Mouse (Mus musculus) midbrain, embryonic 11.5 days (tissue): ENCODE measurements around the gene Hpca. TPM values are rescaled to one million over a fixed set of nuclear protein-coding genes. Genes with fewer than 3 reads are reported as not detected.

Source experiments
- ATAC-seq: fragments of 200-750 bp; cut with Nextera tagmentation; 2 replicates; pipeline ENCODE4 v1.8.0; 2017; ENCODE audit warnings: moderate TSS enrichment, moderate library complexity; ENCODE audit not compliant: low FRiP score
- DNase-seq: peaks from one replicate; pipeline ENCODE4 v3.0.0; 2015; ENCODE audit warnings: low spot score; ENCODE audit errors: missing footprints
- H3K27ac ChIP-seq: fragments of 300-500 bp; sonication (generic); 2 replicates; pipeline ENCODE4 v1.5.1; 2014; ENCODE audit warnings: low read depth, low read length
- H3K27me3 ChIP-seq: fragments of 300-500 bp; sonication (generic); 2 replicates; pipeline ENCODE4 v1.6.1; 2014; ENCODE audit warnings: mild to moderate bottlenecking, low read length, moderate library complexity, mixed read lengths; ENCODE audit not compliant: control insufficient read depth, insufficient read depth
- H3K36me3 ChIP-seq: fragments of 300-500 bp; sonication (generic); 2 replicates; pipeline ENCODE4 v1.6.1; 2014; ENCODE audit warnings: mild to moderate bottlenecking, low read length, moderate library complexity, mixed read lengths; ENCODE audit not compliant: control insufficient read depth, insufficient read depth
- H3K4me1 ChIP-seq: fragments of 300-500 bp; sonication (generic); 2 replicates; pipeline ENCODE4 v1.6.1; 2014; ENCODE audit warnings: low read length; ENCODE audit not compliant: control insufficient read depth, insufficient read depth
- H3K4me2 ChIP-seq: fragments of 300-500 bp; sonication (generic); 2 replicates; pipeline ENCODE4 v1.6.1; 2014; ENCODE audit warnings: mild to moderate bottlenecking, moderate library complexity
- H3K4me3 ChIP-seq: fragments of 300-500 bp; sonication (generic); 2 replicates; pipeline ENCODE4 v1.5.1; 2014; ENCODE audit warnings: low read depth, low read length
- H3K9ac ChIP-seq: fragments of 300-500 bp; sonication (generic); 2 replicates; pipeline ENCODE4 v1.6.1; 2014; ENCODE audit warnings: low read length
- H3K9me3 ChIP-seq: fragments of 300-500 bp; sonication (generic); 2 replicates; pipeline ENCODE4 v1.6.1; 2016; ENCODE audit warnings: low read length; ENCODE audit not compliant: control insufficient read depth
- WGBS: fragments of 180-500 bp; shearing (Covaris S2); extraction: QIAGEN DNeasy Blood & Tissue Kit; methylation state at CpG from one replicate; pipeline ENCODE4 v1.1.7; 2014; 5-methylcytosine and 5-hydroxymethylcytosine counted together
- polyA plus RNA-seq: library from polyadenylated mRNA; unstranded; fragments of >200 nt; fragmentation: Nextera tagmentation; extraction: Ambion mirVana; gene quantifications from 2 replicates; pipeline ENCODE4 v1.2.1, GENCODE M21; 2014

Gene Hpca
- polyA plus RNA-seq, result 2.0 and 2.3 TPM in 2 replicates

DNA sequence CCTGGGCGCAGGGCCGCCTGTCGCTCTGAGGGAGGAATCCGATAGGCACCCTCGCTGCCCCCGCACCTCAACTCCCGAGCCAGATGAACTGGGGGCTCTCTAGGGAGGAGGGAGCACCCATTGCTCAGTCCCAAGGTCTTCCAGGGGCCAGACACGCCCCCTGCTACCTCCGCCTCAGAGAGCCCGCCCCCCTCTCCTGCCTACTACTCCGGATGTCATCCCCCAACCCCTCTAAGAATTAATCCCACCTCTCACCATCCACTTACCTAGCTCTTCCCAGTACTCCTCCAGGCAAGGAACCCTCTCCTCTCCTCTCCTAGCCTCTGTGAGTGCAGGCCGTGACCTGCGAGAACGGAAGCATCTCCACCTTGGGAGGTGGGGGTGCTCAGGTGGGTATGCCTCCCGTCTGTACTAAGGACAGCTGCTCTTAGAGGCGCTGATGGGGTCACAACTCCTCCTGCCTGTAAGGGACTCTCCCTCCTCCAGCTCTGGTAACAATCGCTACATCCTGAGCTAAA, at the start of gene Hpca:
Gene Hpca (minus strand): TSS at position 468 of the 518 bp plus-strand sequence.
- no peak within 1 kb of the TSS for H3K27ac ChIP-seq
- peak within 1 kb of the TSS; percentile 51 for H3K9ac ChIP-seq
- ATAC-seq, result peak; percentile 20
- no peaks in the 10 kb centered on the region for H3K9me3 ChIP-seq
- peaks cover 16% of the 10 kb centered on the region for H3K4me1 ChIP-seq
- no peak for DNase-seq
- H3K4me3 ChIP-seq, result peak within 1 kb of the TSS; percentile 36
- 4% methylated on average over 17 of the region's 17 CpGs for WGBS
- H3K36me3 ChIP-seq, result no peaks in the 10 kb centered on the region
- H3K27me3 ChIP-seq, result peaks cover 31% of the 10 kb centered on the region
- H3K4me2 ChIP-seq, result peak within 1 kb of the TSS; percentile 74

- H3K36me3 ChIP-seq, result no peaks in the 10 kb centered on the region
- no peak overlapping the region for H3K4me3 ChIP-seq
- 92% methylated on average over 3 of the region's 4 CpGs for WGBS
- H3K9me3 ChIP-seq, result no peaks in the 10 kb centered on the region
- H3K27me3 ChIP-seq, result no peaks in the 10 kb centered on the region
- no peak overlapping the region for H3K27ac ChIP-seq
- no peak for DNase-seq
- no peaks in the 10 kb centered on the region for H3K4me1 ChIP-seq
- no peak overlapping the region for H3K4me2 ChIP-seq
- H3K9ac ChIP-seq, result no peak overlapping the region
- no peak for ATAC-seq
These were observed 39.9 kb upstream of the Hpca start for GRCm38 (mm10) chr4:129161581-129162255.

DNA sequence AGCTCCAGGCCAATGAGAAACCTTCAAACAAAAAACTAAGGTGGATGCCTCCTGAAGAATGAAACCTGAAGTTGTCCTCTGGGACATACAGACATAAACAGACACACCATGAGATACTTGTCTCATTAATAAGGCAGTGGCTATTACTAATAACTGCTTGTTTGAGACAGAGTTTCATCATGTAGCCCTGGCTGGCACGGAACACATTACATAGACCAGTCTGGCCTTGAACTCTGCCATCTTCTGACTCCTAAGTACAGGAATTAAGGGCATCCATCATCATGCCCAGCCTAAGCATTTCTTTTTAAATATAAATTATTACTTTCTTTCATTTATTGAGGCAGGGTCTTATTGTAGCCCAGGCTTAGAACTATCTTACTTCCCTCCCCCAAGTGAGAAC, 39.2 kb upstream of the Hpca start:
- H3K4me1 ChIP-seq, result no peaks in the 10 kb centered on the region

DNA sequence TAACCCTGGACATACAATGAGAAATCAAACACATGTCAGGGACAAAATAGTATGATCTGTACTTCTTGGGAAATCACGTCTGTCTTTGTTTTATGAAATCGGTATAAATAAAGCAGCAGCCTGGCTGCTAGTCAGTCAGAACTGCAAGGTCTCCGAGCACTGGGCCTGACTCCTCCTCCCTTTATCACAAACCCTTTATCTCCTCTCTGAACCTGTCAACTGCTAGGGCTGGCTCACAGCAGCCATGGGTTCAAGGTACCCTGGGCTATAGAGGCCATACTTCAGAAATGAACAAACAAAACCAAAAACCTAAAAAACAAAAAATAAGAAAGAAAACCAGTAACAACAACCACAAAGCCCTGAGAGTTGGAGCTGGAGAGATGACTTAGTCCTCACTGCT, 36.7 kb upstream of the Hpca start:
- H3K36me3 ChIP-seq, result peaks cover 2% of the 10 kb centered on the region; the same call in 1 of the 2 replicates
- no peak for ATAC-seq
- H3K27ac ChIP-seq, result no peak overlapping the region

More for the DNA sequence above, 39.2 kb upstream of the Hpca start:
- H3K9me3 ChIP-seq, result no peaks in the 10 kb centered on the region
- DNase-seq (no peak), ATAC-seq (no peak)
- H3K4me2 ChIP-seq, result no peak overlapping the region
- no peak overlapping the region for H3K4me3 ChIP-seq
- no peaks in the 10 kb centered on the region for H3K27me3 ChIP-seq
- H3K36me3 ChIP-seq, result no peaks in the 10 kb centered on the region
- H3K27ac ChIP-seq, result no peak overlapping the region
- WGBS, result 98% methylated on average over 1 of the region's 1 CpGs
- H3K9ac ChIP-seq, result no peak overlapping the region

DNA sequence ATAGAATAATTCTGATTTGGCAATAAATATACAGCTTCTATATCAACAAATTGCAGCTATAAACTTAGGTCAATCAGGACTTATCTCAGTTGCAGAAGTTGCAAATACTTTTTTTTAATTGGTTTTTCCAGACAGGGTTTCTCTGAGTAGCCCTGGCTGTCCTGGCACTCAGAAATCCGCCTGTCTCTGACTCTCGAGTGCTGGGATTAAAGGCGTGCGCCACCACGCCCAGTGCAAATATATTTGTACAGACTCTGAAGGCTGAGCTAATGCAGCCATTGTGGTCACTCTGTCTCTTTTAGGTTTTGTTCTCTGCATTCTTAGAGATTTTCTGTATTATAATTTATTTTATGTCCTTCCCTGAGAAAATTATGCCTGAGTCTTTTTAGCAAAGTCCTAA, 35.7 kb upstream of the Hpca start:
- peaks cover 2% of the 10 kb centered on the region; the same call in 1 of the 2 replicates for H3K36me3 ChIP-seq

More for the DNA sequence above, 36.7 kb upstream of the Hpca start:
- peak; percentile 26 for DNase-seq
- Histone ChIP-seq H3K9ac (no peak overlapping the region), H3K4me2 (no peak overlapping the region), H3K9me3 (no peaks in the 10 kb centered on the region), H3K4me1 (no peaks in the 10 kb centered on the region), H3K27me3 (no peaks in the 10 kb centered on the region), H3K4me3 (no peak overlapping the region)
- WGBS, result 79% methylated on average over 3 of the region's 3 CpGs

GRCm38 (mm10) chr4:129151276-129151811, 29.5 kb upstream of the Hpca start:
- H3K9ac ChIP-seq, result no peak overlapping the region
- H3K4me2 ChIP-seq, result no peak overlapping the region
- ATAC-seq, result no peak
- no peak overlapping the region for H3K27ac ChIP-seq
- DNase-seq, result peak; percentile 37
- no peaks in the 10 kb centered on the region for H3K9me3 ChIP-seq
- no peak overlapping the region for H3K4me3 ChIP-seq
- H3K27me3 ChIP-seq, result no peaks in the 10 kb centered on the region
- 96% methylated on average over 4 of the region's 4 CpGs for WGBS
- peaks cover 2% of the 10 kb centered on the region; the same call in 1 of the 2 replicates for H3K36me3 ChIP-seq
- H3K4me1 ChIP-seq, result no peaks in the 10 kb centered on the region

More for the DNA sequence above, 35.7 kb upstream of the Hpca start:
- peak; percentile 33 for DNase-seq
- no peak overlapping the region for H3K27ac ChIP-seq
- no peaks in the 10 kb centered on the region for H3K9me3 ChIP-seq
- ATAC-seq, result no peak
- no peaks in the 10 kb centered on the region for H3K4me1 ChIP-seq
- 77% methylated on average over 5 of the region's 5 CpGs for WGBS
- no peak overlapping the region for H3K4me2 ChIP-seq
- H3K4me3 ChIP-seq, result no peak overlapping the region
- no peak overlapping the region for H3K9ac ChIP-seq
- no peaks in the 10 kb centered on the region for H3K27me3 ChIP-seq

DNA sequence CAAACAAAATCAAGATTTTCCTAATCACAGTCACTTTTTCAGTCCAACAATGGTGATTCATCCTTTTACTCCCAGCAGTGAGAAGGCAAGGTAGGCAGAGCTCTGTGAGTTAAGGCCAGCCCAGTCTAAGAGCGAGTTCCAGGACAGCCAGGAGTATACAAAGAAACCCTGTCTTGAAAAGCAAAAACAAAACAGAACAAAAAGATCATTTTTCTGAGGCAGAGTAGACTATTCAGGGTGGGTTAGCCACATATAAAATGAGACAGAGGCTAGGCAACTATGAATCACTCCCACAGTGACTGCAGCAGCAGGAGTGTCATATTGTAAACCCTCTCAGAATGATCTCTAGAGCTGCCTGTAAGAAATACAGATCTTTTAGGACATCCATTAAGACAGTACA, 27.5 kb upstream of the Hpca start:
- H3K27ac ChIP-seq, result no peak overlapping the region
- no peak for ATAC-seq
- H3K4me1 ChIP-seq, result no peaks in the 10 kb centered on the region; the same call in 1 of the 2 replicates
- H3K36me3 ChIP-seq, result no peaks in the 10 kb centered on the region
- H3K4me2 ChIP-seq, result no peak overlapping the region
- 94% methylated on average over 1 of the region's 1 CpGs for WGBS
- H3K4me3 ChIP-seq, result no peak overlapping the region
- peak; percentile 4 for DNase-seq
- no peak overlapping the region for H3K9ac ChIP-seq
- no peaks in the 10 kb centered on the region for H3K9me3 ChIP-seq
- H3K27me3 ChIP-seq, result no peaks in the 10 kb centered on the region

DNA sequence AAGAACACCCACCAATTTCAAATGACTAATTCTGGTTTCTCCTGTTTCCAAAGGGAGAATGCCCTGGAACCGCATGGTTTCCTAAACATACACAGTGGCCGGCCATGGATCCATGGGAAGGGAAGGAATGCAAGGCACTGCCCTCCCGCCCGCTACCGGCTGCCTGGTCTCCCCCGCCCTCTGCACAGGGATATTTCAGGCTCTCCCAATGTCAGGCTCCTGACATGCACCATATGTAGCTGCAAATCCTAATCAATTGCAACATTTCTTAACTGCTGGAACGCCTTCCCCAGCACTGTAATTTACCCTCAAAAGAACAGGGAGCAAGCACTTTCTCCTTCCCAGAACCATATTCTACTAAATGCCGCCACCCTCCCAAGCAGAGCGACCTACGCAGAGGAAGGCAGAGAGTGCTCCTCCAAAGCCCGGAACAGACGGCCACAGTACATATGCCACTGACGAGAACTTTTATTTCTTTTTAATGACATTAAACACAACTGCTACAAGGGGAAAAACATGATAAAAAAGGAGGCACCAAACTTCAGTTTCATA, 25.8 kb upstream of the Hpca start:
- H3K4me2 ChIP-seq, result no peak overlapping the region
- DNase-seq (peak; percentile 17), ATAC-seq (no peak)
- no peaks in the 10 kb centered on the region for H3K27me3 ChIP-seq
- 93% methylated on average over 13 of the region's 13 CpGs for WGBS
- H3K4me1 ChIP-seq, result no peaks in the 10 kb centered on the region; the same call in 1 of the 2 replicates
- H3K4me3 ChIP-seq, result no peak overlapping the region
- H3K36me3 ChIP-seq, result no peaks in the 10 kb centered on the region
- no peaks in the 10 kb centered on the region for H3K9me3 ChIP-seq
- H3K9ac ChIP-seq, result no peak overlapping the region
- H3K27ac ChIP-seq, result no peak overlapping the region

DNA sequence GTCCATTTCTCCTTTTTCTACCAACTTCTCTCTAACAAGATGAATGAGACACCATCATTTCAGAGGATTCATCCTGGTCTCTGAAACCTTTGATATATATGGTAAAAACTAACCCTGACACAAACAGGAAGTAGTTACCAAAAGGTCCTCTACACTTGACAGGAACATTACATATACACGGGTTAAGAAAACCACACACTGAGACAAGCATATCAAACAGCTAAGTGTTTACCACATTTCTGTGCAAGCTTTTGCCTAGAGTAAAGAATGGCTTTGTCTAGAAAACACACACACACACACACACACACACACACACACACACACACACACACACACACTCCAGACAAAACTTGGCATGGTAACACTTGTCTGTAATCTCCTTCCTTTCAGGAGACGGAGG, 24.6 kb upstream of the Hpca start:
- no peak overlapping the region for H3K27ac ChIP-seq
- H3K27me3 ChIP-seq, result no peaks in the 10 kb centered on the region
- WGBS, result 92% methylated on average over 2 of the region's 2 CpGs
- H3K4me2 ChIP-seq, result no peak overlapping the region
- no peaks in the 10 kb centered on the region for H3K36me3 ChIP-seq
- no peaks in the 10 kb centered on the region; the same call in 1 of the 2 replicates for H3K4me1 ChIP-seq
- no peak overlapping the region for H3K9ac ChIP-seq
- DNase-seq (peak; percentile 74), ATAC-seq (no peak)
- no peak overlapping the region for H3K4me3 ChIP-seq
- no peaks in the 10 kb centered on the region for H3K9me3 ChIP-seq
